Mouse (Mus musculus) c-Kit-positive CD71-positive TER-119-positive erythroid progenitor cells, embryonic 14.5 days (primary cell): ENCODE measurements around the gene Ttc28.

Experiments used
- DNase-seq: peaks from one replicate; pipeline ENCODE4 v3.0.0-alpha.2; 2013; ENCODE audit warnings: low spot score

The Ttc28 gene

DNA sequence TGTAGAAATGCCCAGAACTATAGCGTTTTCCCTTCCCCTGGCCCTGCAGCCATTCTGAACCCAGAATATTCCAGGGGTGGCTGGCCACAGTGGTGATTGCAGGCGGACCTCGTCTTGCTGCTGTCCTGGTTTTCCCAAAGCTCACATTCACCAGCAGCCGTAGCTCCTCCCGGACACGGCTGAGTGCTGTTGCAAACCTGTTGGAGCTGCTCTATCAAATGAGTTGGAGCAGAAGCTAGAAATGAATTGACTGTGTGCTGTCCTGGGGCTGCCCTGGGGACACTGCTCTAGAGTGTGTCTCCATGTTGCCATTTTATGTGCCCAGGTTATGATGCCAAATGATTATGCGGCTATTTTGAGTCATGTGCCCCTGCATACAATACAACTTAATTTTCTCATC lies 254.2 kb downstream of the Ttc28 start:
- DNase-seq = no peak

DNA sequence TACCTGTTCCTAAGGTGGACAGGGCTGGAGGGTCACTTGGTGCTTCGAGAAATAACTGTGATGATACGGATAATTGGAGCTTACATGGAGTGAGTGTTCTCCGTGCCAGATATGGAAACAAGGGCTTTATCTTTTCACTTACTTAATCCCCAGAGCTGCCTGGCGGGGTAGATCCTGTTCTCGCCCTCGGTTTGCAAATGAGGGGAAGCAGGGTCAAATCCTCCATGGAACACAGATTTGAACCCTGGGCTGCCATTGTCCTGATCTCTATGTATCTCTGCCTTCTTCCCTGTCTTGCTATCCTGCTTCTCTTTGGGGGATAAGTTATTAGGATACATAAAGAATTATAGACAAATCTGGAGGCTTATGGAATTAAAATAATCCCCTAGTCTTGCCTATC lies 257.7 kb downstream of the Ttc28 start:
- DNase-seq = no peak

GRCm38 (mm10) chr5:111137742-111138141 lies 258.1 kb downstream of the Ttc28 start:
- DNase-seq = no peak

- no peak for DNase-seq
Observed at GRCm38 (mm10) chr5:111138239-111138833, 258.7 kb downstream of the Ttc28 start.

DNA sequence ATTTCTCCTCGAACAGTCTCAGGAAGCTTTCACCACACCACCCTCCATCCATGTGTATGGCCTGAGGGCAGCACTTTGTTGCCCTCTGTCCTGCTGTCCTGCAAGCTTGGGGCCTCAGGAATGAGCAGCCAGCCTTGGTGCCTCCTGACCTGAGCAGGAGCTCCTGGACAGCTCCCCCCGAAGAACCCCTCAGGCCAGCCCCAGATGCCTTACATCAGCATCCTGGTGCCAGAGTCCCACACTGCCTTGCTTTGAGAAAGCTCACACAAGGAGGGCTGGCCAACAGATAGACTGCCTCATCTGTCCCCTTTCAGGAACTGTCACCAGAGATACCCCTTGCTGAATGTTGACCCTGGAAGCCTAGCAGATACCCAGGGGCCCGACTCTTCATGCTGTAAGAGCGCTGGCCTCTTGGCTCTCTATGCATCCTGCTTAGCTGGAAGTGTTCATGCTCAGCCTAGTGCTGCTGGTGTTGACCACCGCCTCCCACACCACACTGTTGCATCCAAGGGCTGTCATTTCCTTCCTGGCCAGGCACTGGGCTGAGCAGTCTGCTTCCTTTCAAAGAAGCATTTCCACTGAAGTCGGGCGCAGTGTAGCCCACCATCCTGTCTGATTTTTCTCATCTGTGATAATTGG lies 259.4 kb downstream of the Ttc28 start:
- no peak for DNase-seq

GRCm38 (mm10) chr5:111139622-111140021 lies 260.0 kb downstream of the Ttc28 start:
- DNase-seq = no peak

DNA sequence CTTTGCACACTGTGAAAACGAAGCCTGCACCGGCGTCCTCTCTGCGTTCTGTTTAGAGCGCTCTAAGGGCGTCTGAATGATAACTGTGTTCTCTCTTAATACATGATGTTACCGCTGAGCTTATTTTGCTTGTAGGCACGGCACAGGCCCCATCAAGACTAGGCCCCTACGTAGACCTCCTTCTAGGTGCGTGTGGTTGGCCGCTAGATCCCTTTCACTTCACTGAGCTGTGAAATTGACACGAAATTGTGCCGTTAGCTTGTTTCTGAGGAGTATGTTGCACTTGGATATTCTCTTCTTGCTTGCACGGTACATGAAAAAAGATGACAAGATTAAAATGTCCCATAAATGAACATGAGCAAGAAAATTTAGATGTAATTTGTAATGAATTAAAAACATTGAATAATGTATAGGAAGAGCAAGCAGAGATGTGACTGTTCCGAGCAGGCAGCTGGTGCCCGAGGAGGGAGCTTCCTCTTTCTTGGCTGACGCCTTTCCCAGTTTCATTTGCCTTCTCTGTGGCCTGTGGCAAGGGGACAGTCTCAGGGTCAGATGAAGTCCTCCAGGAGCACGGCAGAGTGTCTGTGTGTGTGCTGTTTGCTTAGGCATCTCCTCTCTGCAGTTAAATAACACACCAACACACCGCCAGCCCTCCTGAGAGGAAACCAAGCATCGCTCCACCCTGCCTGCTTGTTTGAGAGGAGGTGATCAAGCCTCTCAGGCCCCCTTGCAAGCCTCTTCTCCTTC lies 261.7 kb downstream of the Ttc28 start:
- DNase-seq = no peak

- no peak for DNase-seq
Observed at GRCm38 (mm10) chr5:111142837-111143236, 263.2 kb downstream of the Ttc28 start.

GRCm38 (mm10) chr5:111144411-111144810 lies 264.8 kb downstream of the Ttc28 start:
- no peak for DNase-seq

DNA sequence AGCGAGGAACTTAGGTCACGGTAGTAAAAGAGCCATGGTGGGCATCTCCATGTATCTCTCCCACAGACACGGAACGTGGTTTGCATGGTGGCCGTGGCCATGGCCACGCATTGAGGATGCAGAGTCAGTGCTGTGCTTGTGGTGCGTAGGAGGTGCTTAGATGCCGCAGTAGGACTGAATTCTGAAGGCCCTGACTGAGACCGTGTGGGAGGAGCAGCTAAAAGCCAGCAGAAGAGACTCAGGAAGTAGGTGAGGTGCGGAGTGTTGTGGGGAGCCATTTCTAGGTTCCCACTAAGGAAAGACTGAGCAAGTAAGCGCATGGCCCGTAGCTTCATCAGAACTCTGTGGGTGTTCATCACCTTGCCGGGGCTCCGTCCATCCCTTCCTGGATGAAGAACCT lies 271.0 kb downstream of the Ttc28 start:
- DNase-seq = no peak

DNA sequence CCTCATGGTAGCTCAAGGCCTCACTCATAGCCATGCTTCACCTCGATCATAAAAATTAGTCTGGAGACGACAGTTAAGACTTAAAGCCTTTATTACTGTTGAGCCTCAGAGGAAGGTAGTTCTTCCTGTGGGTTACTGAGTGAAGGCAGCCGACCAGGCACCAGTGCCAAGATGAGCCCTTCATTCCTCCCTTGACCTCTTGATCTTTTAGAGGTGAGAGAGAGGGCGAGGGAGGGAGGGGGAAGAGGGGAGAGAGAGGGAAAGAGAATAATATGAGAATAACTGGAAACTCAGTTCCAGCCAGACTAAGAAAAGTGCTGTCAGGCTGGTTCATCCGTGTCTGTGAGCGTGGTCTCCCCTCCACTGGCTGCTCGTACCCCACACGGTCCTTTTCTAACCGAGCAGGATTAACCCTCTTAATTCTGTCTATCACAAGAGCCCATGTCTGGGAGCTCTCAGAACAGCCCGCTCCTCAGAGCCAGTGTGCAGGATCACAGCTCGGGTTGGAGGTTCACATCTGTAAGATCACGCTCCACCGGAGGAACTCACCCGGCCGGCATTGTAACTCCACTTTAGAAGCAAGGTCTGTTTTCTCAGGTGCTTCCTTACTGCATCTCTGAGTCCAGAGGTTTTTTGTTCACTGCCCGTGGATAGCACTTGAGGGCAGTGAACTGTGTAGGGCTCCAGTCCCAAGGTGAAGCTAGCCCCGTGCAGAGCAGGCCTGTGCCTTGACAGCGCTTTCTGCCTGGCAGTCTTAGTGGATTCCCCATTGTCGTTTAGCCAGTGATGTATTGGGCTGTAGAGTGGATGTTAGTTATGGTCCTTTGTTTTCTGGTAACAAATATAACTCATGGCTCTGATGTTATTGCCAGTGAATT lies 272.5 kb downstream of the Ttc28 start:
- no peak for DNase-seq

GRCm38 (mm10) chr5:111154586-111154985 lies 275.0 kb downstream of the Ttc28 start:
- DNase-seq = no peak

DNA sequence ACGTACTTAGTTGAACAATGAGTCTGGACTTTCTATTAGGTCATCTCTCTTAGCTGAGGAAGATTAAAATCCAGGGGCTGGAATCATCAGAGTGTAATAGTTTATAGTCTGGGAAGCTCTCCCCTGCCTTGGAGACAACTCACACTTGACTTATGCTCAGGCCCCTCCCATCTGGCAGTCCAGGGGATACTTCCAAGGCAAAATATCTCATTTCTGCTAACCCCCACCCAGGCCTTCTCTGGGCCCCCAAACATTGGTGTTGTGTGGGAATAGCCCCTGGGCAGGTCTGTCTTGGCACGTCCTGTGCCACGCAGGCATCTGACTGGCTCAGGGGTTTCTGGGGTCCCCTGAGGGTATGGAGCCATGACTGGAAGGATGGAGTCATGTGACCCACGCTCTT lies 275.7 kb downstream of the Ttc28 start:
- no peak for DNase-seq

DNA sequence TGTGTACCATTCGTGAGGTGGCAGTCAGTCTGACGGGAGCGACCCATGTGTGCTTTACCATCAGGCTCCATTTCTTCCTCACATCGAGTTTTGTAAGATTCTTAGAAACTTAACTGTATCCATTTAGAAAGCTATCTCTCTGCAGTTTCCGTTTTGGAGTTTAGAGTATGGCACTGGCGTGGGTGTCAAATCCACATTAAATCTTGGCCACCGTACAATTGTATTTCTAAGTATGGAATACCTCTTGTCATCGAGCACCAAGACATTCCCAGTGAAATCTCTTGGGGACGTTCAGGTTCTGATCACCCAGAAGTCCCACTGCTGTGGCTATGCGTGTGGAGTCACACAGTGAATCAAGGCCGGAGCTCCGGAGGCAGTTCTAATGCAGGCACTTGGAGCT lies 276.3 kb downstream of the Ttc28 start:
- no peak for DNase-seq

GRCm38 (mm10) chr5:111158266-111158665 lies 278.7 kb downstream of the Ttc28 start:
- DNase-seq = no peak

DNA sequence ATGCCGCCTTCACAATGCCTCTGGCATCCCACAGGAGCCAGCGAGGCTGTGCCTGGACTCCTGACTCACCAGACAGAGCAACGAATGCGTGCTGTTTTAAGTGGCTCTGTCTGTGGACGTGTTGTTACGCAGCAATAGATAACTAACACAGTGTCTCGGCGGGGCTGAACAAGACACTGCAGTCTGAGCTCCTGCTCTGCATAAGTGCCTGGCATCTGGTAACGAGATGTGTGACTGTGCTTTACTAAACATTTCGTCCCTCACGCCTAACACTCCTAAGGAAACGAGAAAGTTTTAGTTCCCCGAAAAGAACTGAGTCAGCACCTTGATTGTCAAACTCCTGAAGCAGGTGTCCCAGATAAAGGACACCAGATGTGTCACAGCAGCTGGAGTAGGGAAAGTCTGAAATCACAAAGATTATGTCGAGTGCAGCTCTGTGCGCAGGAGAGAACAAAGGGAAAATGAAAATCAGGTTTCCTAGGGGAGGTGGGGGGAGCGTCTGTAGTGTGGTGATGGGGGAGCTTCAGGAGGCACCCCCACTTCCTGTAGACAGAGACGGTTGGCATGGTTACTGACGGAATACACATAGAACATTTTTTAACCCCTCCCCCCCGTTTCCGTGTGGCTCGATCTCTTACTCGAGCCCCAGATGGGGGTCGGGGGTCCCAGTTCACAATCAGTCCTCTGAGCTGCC lies 280.2 kb downstream of the Ttc28 start:
- no peak for DNase-seq

GRCm38 (mm10) chr5:111161146-111161930 lies 281.7 kb downstream of the Ttc28 start:
- DNase-seq = no peak

DNA sequence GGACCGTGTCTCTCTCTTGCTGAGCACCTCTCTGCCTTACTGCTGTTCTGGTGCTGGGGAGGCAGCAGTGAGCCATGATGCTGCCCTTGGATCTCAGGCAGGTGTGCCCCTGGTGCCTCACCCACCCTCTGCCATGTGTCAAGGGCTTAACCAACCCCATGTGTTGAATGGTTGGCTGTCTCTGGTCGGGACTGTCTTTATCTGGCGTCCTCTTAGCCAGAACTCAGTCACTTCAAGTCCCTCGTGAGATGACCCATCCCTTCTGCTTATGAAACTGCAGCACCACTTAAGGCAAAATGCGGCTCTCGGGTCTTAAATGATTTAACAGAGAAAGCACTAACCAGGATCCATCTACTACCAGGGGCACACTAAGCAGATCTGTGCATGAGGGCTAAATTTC lies 283.3 kb downstream of the Ttc28 start:
- DNase-seq = no peak

- DNase-seq = no peak
Observed at GRCm38 (mm10) chr5:111163377-111163776, 283.8 kb downstream of the Ttc28 start.

DNA sequence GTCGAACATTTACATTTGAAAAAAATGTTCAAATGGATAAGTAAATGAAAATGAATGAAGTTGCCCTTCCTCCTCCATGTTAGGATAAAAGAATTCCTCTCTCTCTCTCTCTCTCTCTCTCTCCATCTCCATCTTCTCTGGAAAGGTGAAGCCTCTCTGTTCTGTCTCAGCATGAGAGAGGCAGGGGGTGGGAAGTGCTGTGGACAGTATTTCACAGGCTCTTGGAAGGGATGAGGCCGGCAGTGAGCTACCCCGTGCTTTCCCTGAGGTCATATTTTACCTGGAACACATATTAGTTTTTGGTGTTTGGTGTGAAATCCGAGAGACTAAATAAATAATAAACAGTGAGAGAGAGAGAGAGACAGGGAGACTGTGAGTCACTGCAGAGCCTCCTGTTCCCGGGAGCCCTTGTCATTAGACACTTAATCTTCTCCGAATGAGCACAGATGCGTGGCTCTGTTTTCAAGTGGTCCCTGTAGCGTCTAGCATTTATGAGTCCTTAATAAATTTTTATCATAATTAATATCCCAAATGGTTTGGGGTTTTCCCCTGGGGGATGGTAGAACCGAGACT lies 284.8 kb downstream of the Ttc28 start:
- DNase-seq = no peak

DNA sequence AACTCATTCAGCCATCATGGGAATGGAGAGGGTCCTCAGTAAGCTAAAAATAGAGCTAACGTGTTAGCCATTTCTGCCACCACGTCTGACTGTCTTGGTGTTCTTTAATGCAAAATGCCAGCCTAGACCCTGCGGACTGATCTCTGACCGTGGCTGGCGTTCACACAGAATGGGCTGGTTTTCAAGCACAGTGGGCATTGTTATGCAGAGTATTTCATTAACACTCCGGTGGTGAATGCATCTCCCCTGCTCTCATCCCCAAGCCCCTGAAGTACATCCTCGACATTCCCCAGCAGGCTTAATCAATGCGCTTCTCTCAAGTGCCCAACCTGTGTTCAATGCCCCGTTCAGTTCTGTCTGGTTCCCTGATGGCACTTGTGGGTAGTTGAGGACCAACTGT lies 290.8 kb downstream of the Ttc28 start:
- DNase-seq = no peak
